Mouse (Mus musculus) forebrain, postnatal 0 days (tissue): ENCODE data around the gene Sparcl1. TPM values are rescaled to one million over a fixed set of nuclear protein-coding genes. Genes with fewer than 3 reads are reported as not detected.

Experiments used
- ATAC-seq: fragments of 200-750 bp; cut with Nextera tagmentation; 2 replicates; pipeline ENCODE4 v1.8.0; 2017; ENCODE audit warnings: mild to moderate bottlenecking, moderate library complexity
- DNase-seq: peaks from one replicate; pipeline ENCODE4 v3.0.0-alpha.2; 2015
- H3K27ac ChIP-seq: fragments of 300-500 bp; sonication (generic); 2 replicates; pipeline ENCODE4 v1.5.1; 2014; ENCODE audit warnings: low read depth, mild to moderate bottlenecking, antibody characterized with exemption, low read length, moderate library complexity, mixed read lengths
- H3K27me3 ChIP-seq: fragments of 300-500 bp; sonication (generic); 2 replicates; pipeline ENCODE4 v1.6.1; 2014; ENCODE audit warnings: mild to moderate bottlenecking, low read length, mixed read lengths; ENCODE audit not compliant: insufficient read depth
- H3K36me3 ChIP-seq: fragments of 300-500 bp; sonication (generic); 2 replicates; pipeline ENCODE4 v1.6.1; 2014; ENCODE audit warnings: mild to moderate bottlenecking, moderate library complexity; ENCODE audit not compliant: insufficient read depth
- H3K4me1 ChIP-seq: fragments of 300-500 bp; sonication (generic); 2 replicates; pipeline ENCODE4 v1.6.1; 2014; ENCODE audit warnings: antibody characterized with exemption; ENCODE audit not compliant: insufficient read depth
- H3K4me2 ChIP-seq: fragments of 300-500 bp; sonication (generic); 2 replicates; pipeline ENCODE4 v1.6.1; 2014; ENCODE audit warnings: low read depth, mild to moderate bottlenecking, moderate library complexity
- H3K4me3 ChIP-seq: fragments of 300-500 bp; sonication (generic); 2 replicates; pipeline ENCODE4 v1.5.1; 2014; ENCODE audit warnings: low read depth, low read length, mixed read lengths
- H3K9ac ChIP-seq: fragments of 300-500 bp; sonication (generic); 2 replicates; pipeline ENCODE4 v1.6.1; 2014; ENCODE audit warnings: mild to moderate bottlenecking
- H3K9me3 ChIP-seq: fragments of 300-500 bp; sonication (generic); 2 replicates; pipeline ENCODE4 v1.6.1; 2016; ENCODE audit warnings: low read length
- CTCF ChIP-seq: sonication (generic); IDR thresholded peaks from 2 replicates; pipeline ENCODE4 v1.5.1; 2016; ENCODE audit warnings: antibody characterized with exemption, control low read depth, low read depth
- WGBS: fragments of 180-500 bp; shearing (Covaris S2); extraction: QIAGEN DNeasy Blood & Tissue Kit; methylation state at CpG from one replicate; pipeline ENCODE4 v1.1.7; 2014; 5-methylcytosine and 5-hydroxymethylcytosine counted together
- polyA plus RNA-seq: library from polyadenylated mRNA; unstranded; fragments of >200 nt; fragmentation: Nextera tagmentation; extraction: Ambion mirVana; gene quantifications from 2 replicates; pipeline ENCODE4 v1.2.1, GENCODE M21; 2015
- total RNA-seq: library from RNA; depleted of rRNA; stranded (reverse); fragments of >200 nt; gene quantifications from 2 replicates; pipeline ENCODE4 v1.2.3, GENCODE M21; 2014; rRNA removed

The Sparcl1 gene
- total RNA-seq = 342 and 344 TPM in 2 replicates
- 239 and 282 TPM in 2 replicates for polyA plus RNA-seq

DNA sequence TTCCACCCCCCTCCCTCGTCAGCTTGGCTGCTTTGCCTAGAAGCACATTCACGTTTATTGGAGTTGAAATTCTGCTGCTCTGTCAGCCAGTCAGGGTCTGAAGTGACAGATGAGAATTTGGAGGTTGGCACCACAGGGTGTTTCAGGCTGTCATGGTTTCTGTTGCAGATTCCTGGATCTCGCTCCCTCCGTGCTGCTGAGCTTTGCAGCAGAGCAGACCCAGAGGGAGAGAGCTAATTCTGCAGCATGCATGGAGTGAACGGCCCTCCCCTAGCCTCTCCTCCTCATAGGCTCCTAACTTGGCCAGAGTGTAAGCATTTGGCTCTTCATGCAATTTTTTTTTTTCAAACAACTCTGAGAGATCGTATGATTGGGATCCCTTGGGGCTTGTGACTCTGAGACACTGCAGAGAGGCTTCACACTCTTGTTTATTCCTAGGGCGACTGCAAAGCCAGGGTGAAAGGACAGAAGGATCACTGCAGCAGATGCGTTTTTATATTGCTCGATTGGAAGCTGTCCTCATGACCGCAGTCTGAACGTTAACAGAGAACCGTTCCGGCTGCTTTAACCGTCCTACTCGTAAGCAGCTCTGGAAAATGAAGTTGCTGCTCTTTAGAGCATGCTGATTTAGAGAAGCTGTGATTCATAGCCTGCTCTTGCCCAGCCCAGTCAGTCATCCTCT is at the start of gene Sparcl1:
TSS of gene Sparcl1 (minus strand) at position 243 of the 682 bp plus-strand sequence.
- peak; percentile 81 for ATAC-seq
- Histone ChIP-seq H3K27me3 (no peaks in the 10 kb centered on the region), H3K4me3 (peak within 1 kb of the TSS; percentile 32), H3K9me3 (no peaks in the 10 kb centered on the region), H3K4me2 (peak within 1 kb of the TSS; percentile 43), H3K27ac (peak within 1 kb of the TSS; percentile 75), H3K4me1 (peaks cover 35% of the 10 kb centered on the region), H3K36me3 (no peaks in the 10 kb centered on the region), H3K9ac (peak within 1 kb of the TSS; percentile 40)
- peak; percentile 80 for DNase-seq
- 15% methylated on average over 15 of the region's 15 CpGs for WGBS
- no peak for TF ChIP-seq CTCF

GRCm38 (mm10) chr5:104161390-104161789 is 47.9 kb upstream of the Sparcl1 start:
- no peak overlapping the region for H3K27ac ChIP-seq
- ATAC-seq (no peak), DNase-seq (no peak)
- H3K9ac ChIP-seq = no peak overlapping the region
- H3K4me1 ChIP-seq = no peaks in the 10 kb centered on the region
- no peaks in the 10 kb centered on the region for H3K36me3 ChIP-seq
- TF ChIP-seq CTCF = no peak
- no peak overlapping the region for H3K4me3 ChIP-seq
- H3K27me3 ChIP-seq = no peaks in the 10 kb centered on the region
- H3K4me2 ChIP-seq = no peak overlapping the region
- 86% methylated on average over 1 of the region's 1 CpGs for WGBS
- H3K9me3 ChIP-seq = no peaks in the 10 kb centered on the region

DNA sequence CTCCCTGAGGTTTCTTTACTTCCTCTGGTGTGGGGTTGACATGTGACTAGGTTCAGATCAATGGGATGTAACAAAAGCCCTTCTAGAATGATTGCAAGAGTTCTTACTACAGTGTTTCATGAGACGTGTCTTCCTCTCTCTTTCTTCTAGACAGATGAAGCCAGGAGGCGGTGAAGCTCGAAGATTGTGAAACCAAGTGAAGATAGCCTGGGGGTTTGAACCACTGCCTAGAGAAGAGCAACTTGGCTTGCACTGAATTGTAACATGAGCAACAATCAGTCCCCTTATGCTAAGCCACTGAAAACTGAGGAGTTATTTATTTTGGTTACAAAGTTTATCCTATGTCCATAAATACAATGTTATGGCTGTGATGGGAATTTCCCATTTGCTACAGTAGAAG is 47.0 kb upstream of the Sparcl1 start:
- ATAC-seq (no peak), DNase-seq (no peak)
- WGBS = 77% methylated on average over 3 of the region's 3 CpGs

GRCm38 (mm10) chr5:104158332-104159052 is 45.0 kb upstream of the Sparcl1 start:
- no peak overlapping the region for H3K4me3 ChIP-seq
- no peak overlapping the region for H3K9ac ChIP-seq
- DNase-seq = peak; percentile 54
- H3K9me3 ChIP-seq = no peaks in the 10 kb centered on the region
- peak overlapping the region; percentile 2; the same call in 1 of the 2 replicates for H3K27ac ChIP-seq
- no peak for TF ChIP-seq CTCF
- H3K36me3 ChIP-seq = no peaks in the 10 kb centered on the region
- H3K27me3 ChIP-seq = no peaks in the 10 kb centered on the region
- peak; percentile 87 for ATAC-seq
- WGBS = 60% methylated on average over 7 of the region's 7 CpGs
- no peaks in the 10 kb centered on the region for H3K4me1 ChIP-seq
- H3K4me2 ChIP-seq = no peak overlapping the region

More for the DNA sequence above, 47.0 kb upstream of the Sparcl1 start:
- Histone ChIP-seq H3K27me3 (no peaks in the 10 kb centered on the region), H3K4me1 (no peaks in the 10 kb centered on the region), H3K27ac (no peak overlapping the region), H3K36me3 (no peaks in the 10 kb centered on the region), H3K4me2 (no peak overlapping the region), H3K9ac (no peak overlapping the region), H3K9me3 (no peaks in the 10 kb centered on the region), H3K4me3 (no peak overlapping the region)
- TF ChIP-seq CTCF = no peak

GRCm38 (mm10) chr5:104157701-104158100 is 44.2 kb upstream of the Sparcl1 start:
- H3K36me3 ChIP-seq = no peaks in the 10 kb centered on the region
- H3K4me1 ChIP-seq = no peaks in the 10 kb centered on the region
- TF ChIP-seq CTCF = no peak
- no peaks in the 10 kb centered on the region for H3K9me3 ChIP-seq
- ATAC-seq (no peak), DNase-seq (no peak)
- H3K4me2 ChIP-seq = no peak overlapping the region
- H3K27me3 ChIP-seq = no peaks in the 10 kb centered on the region
- H3K4me3 ChIP-seq = no peak overlapping the region
- 88% methylated on average over 7 of the region's 7 CpGs for WGBS
- peak overlapping the region; percentile 2; the same call in 1 of the 2 replicates for H3K27ac ChIP-seq
- no peak overlapping the region for H3K9ac ChIP-seq

DNA sequence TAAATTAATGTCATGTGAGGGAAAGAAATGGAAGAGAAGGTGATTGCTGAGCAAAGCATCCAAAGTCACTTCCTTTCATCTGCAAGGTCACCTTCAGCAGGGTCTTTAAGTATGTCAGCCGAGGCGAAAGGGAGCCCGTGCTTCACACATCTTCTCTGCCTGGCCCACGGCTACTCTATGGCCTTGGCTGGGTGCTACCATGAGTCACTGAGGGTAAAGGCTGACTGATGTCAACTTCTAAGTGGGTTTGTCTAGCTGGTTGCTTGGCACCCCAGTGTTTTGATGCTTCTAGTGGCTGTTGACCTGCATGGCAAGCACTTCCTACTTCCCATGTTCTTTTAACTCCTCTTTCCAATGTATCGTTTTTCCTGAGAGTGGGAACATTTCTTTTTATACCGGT is 36.7 kb upstream of the Sparcl1 start:
- H3K36me3 ChIP-seq = no peaks in the 10 kb centered on the region
- H3K27me3 ChIP-seq = no peaks in the 10 kb centered on the region
- 97% methylated on average over 6 of the region's 6 CpGs for whole genome bisulfite sequencing
- DNase-seq (no peak), ATAC-seq (no peak)
- TF ChIP-seq CTCF = no peak
- H3K4me1 ChIP-seq = no peaks in the 10 kb centered on the region
- no peak overlapping the region for H3K4me3 ChIP-seq
- H3K9ac ChIP-seq = no peak overlapping the region
- no peak overlapping the region for H3K4me2 ChIP-seq
- H3K27ac ChIP-seq = no peak overlapping the region
- no peaks in the 10 kb centered on the region for H3K9me3 ChIP-seq

DNA sequence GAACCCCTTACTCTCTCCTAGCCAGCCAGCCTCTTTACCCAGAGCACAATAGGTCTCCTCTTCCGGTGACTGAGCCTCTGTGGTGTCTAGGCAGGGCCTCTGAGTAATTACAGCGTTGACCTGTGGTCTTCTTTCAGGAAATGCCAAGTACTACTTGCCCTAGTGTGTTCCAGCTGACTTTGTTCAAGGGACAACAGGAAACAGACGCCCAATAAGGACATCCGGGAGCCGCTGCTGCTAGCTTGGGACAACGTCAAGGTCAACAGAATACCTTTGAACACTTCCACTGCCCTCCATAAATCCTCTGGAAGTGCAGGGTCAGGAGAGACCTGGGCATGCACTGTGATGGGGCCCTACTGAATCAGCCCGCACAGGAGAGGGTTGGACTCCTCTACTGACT is 35.8 kb upstream of the Sparcl1 start:
- DNase-seq = no peak

More for the DNA sequence above, 35.8 kb upstream of the Sparcl1 start:
- no peaks in the 10 kb centered on the region for H3K4me1 ChIP-seq
- H3K36me3 ChIP-seq = no peaks in the 10 kb centered on the region
- ATAC-seq = no peak
- no peak overlapping the region for H3K9ac ChIP-seq
- TF ChIP-seq CTCF = no peak
- H3K27ac ChIP-seq = no peak overlapping the region
- WGBS = 73% methylated on average over 7 of the region's 7 CpGs
- H3K27me3 ChIP-seq = no peaks in the 10 kb centered on the region
- H3K9me3 ChIP-seq = no peaks in the 10 kb centered on the region
- H3K4me3 ChIP-seq = no peak overlapping the region
- no peak overlapping the region for H3K4me2 ChIP-seq
